Mouse (Mus musculus) embryonic facial prominence, embryonic 12.5 days (tissue): Measurements from ENCODE around the gene Tgfbr3. TPM values are rescaled to one million over a fixed set of nuclear protein-coding genes. Genes with fewer than 3 reads are reported as not detected.
"Not testable (repeated sequence)": the region's sequence is repeated elsewhere in the genome, so short reads cannot be mapped to it uniquely, and the experiment has no call there.

ENCODE experiments used
- ATAC-seq: fragments of 200-750 bp; cut with Nextera tagmentation; 2 replicates; pipeline ENCODE4 v1.8.0; 2017; ENCODE audit not compliant: insufficient number of reproducible peaks, insufficient read depth, low FRiP score, low TSS enrichment
- H3K27ac ChIP-seq: fragments of 300-500 bp; sonication (generic); 2 replicates; pipeline ENCODE4 v1.5.1; 2016; ENCODE audit warnings: mild to moderate bottlenecking
- H3K27me3 ChIP-seq: fragments of 300-500 bp; sonication (generic); 2 replicates; pipeline ENCODE4 v1.6.1; 2016; ENCODE audit warnings: mild to moderate bottlenecking, moderate library complexity
- H3K36me3 ChIP-seq: fragments of 300-500 bp; sonication (generic); 2 replicates; pipeline ENCODE4 v1.6.1; 2016; ENCODE audit warnings: mild to moderate bottlenecking
- H3K4me1 ChIP-seq: fragments of 300-500 bp; sonication (generic); 2 replicates; pipeline ENCODE4 v1.6.1; 2016
- H3K4me2 ChIP-seq: fragments of 300-500 bp; sonication (generic); replicated peaks from 2 replicates; pipeline ENCODE4 v1.6.1; 2016; ENCODE audit warnings: mild to moderate bottlenecking, moderate library complexity
- H3K4me3 ChIP-seq: fragments of 300-500 bp; sonication (generic); 2 replicates; pipeline ENCODE4 v1.5.1; 2016; ENCODE audit warnings: mild to moderate bottlenecking
- H3K9ac ChIP-seq: fragments of 300-500 bp; sonication (generic); 2 replicates; pipeline ENCODE4 v1.6.1; 2016; ENCODE audit warnings: mild to moderate bottlenecking, moderate library complexity
- H3K9me3 ChIP-seq: fragments of 300-500 bp; sonication (generic); 2 replicates; pipeline ENCODE4 v1.6.1; 2016; ENCODE audit warnings: mild to moderate bottlenecking, moderate library complexity
- WGBS: fragments of 180-500 bp; shearing (Covaris S2); methylation state at CpG from one replicate; pipeline ENCODE4 v1.1.7; 2016; 5-methylcytosine and 5-hydroxymethylcytosine counted together
- polyA plus RNA-seq: library from polyadenylated mRNA; unstranded; fragments of >200 nt; fragmentation: Nextera tagmentation; extraction: Ambion mirVana; gene quantifications from 2 replicates; pipeline ENCODE4 v1.2.1, GENCODE M21; 2016

Tgfbr3 gene
- polyA plus RNA-seq, 1 experiment from 2014 or later: 25.3 TPM

- WGBS: 83% methylated on average over 5 of the region's 5 CpGs
Measured at GRCm38 (mm10) chr5:107236039-107236438, 53.4 kb downstream of the Tgfbr3 start.

GRCm38 (mm10) chr5:107233366-107234354 is 55.8 kb downstream of the Tgfbr3 start:
- Histone ChIP-seq H3K9me3 (no peaks in the 10 kb centered on the region), H3K4me2 (no peak overlapping the region), H3K9ac (no peak overlapping the region), H3K36me3 (no peaks in the 10 kb centered on the region), H3K27me3 (no peaks in the 10 kb centered on the region), H3K27ac (peak overlapping the region; percentile 4; the same call in 1 of the 2 replicates), H3K4me1 (peaks cover 52% of the 10 kb centered on the region), H3K4me3 (no peak overlapping the region)
- no peak for ATAC-seq
- WGBS: 50% methylated on average over 14 of the region's 14 CpGs

More at GRCm38 (mm10) chr5:107236039-107236438, 53.4 kb downstream of the Tgfbr3 start:
- H3K4me2 ChIP-seq: no peak overlapping the region
- peaks cover 50% of the 10 kb centered on the region for H3K4me1 ChIP-seq
- no peaks in the 10 kb centered on the region for H3K36me3 ChIP-seq
- H3K4me3 ChIP-seq: no peak overlapping the region
- no peak overlapping the region for H3K9ac ChIP-seq
- no peaks in the 10 kb centered on the region for H3K9me3 ChIP-seq
- ATAC-seq: no peak
- H3K27me3 ChIP-seq: no peaks in the 10 kb centered on the region
- no peak overlapping the region for H3K27ac ChIP-seq

GRCm38 (mm10) chr5:107230189-107230588 is 59.2 kb downstream of the Tgfbr3 start:
- H3K27me3 ChIP-seq: no peaks in the 10 kb centered on the region
- no peak for ATAC-seq
- no peak overlapping the region for H3K9ac ChIP-seq
- no peaks in the 10 kb centered on the region for H3K9me3 ChIP-seq
- H3K4me1 ChIP-seq: peaks cover 42% of the 10 kb centered on the region
- H3K36me3 ChIP-seq: no peaks in the 10 kb centered on the region
- H3K4me2 ChIP-seq: no peak overlapping the region
- no peak overlapping the region for H3K27ac ChIP-seq
- 64% methylated on average over 6 of the region's 6 CpGs for WGBS
- H3K4me3 ChIP-seq: no peak overlapping the region

- Histone ChIP-seq H3K4me1 (peaks cover 33% of the 10 kb centered on the region), H3K36me3 (no peaks in the 10 kb centered on the region), H3K4me2 (no peak overlapping the region), H3K4me3 (no peak overlapping the region), H3K27ac (no peak overlapping the region), H3K27me3 (no peaks in the 10 kb centered on the region), H3K9me3 (no peaks in the 10 kb centered on the region), H3K9ac (no peak overlapping the region)
- ATAC-seq: no peak
- WGBS: 81% methylated on average over 9 of the region's 9 CpGs
Measured at GRCm38 (mm10) chr5:107229037-107229436, 60.4 kb downstream of the Tgfbr3 start.

- H3K36me3 ChIP-seq: no peaks in the 10 kb centered on the region
- no peak for ATAC-seq
- no peaks in the 10 kb centered on the region for H3K9me3 ChIP-seq
- H3K4me1 ChIP-seq: peaks cover 39% of the 10 kb centered on the region
- no peak overlapping the region for H3K9ac ChIP-seq
- no peak overlapping the region for H3K4me3 ChIP-seq
- no peak overlapping the region for H3K27ac ChIP-seq
- H3K4me2 ChIP-seq: no peak overlapping the region
- no peaks in the 10 kb centered on the region for H3K27me3 ChIP-seq
Measured at GRCm38 (mm10) chr5:107227580-107227979, 61.8 kb downstream of the Tgfbr3 start.

GRCm38 (mm10) chr5:107224820-107225417 is 64.5 kb downstream of the Tgfbr3 start:
- no peaks in the 10 kb centered on the region for H3K27me3 ChIP-seq
- H3K36me3 ChIP-seq: no peaks in the 10 kb centered on the region
- no peak for ATAC-seq
- H3K27ac ChIP-seq: no peak overlapping the region
- no peak overlapping the region for H3K4me2 ChIP-seq
- no peak overlapping the region for H3K4me3 ChIP-seq
- H3K9me3 ChIP-seq: no peaks in the 10 kb centered on the region
- H3K9ac ChIP-seq: no peak overlapping the region
- WGBS: 81% methylated on average over 7 of the region's 7 CpGs
- H3K4me1 ChIP-seq: peaks cover 57% of the 10 kb centered on the region

GRCm38 (mm10) chr5:107224151-107224550 is 65.3 kb downstream of the Tgfbr3 start:
- Histone ChIP-seq H3K4me1 (peaks cover 59% of the 10 kb centered on the region), H3K9me3 (no peaks in the 10 kb centered on the region), H3K4me3 (no peak overlapping the region), H3K27ac (no peak overlapping the region), H3K4me2 (no peak overlapping the region), H3K27me3 (no peaks in the 10 kb centered on the region), H3K9ac (no peak overlapping the region), H3K36me3 (no peaks in the 10 kb centered on the region)
- WGBS: 61% methylated on average over 5 of the region's 5 CpGs
- no peak for ATAC-seq

GRCm38 (mm10) chr5:107223483-107223882 is 65.9 kb downstream of the Tgfbr3 start:
- Histone ChIP-seq H3K4me1 (peaks cover 53% of the 10 kb centered on the region), H3K27ac (peak overlapping the region; percentile 80)
- 88% methylated on average over 2 of the region's 2 CpGs for WGBS
- not testable (repeated sequence) for H3K4me3 ChIP-seq, H3K4me2 ChIP-seq, H3K9ac ChIP-seq, H3K36me3 ChIP-seq, H3K27me3 ChIP-seq, ATAC-seq, H3K9me3 ChIP-seq

- WGBS: 77% methylated on average over 9 of the region's 9 CpGs
- 0 out of 2 replicates have a peak, but pooled peaks have one; percentile 12 for ATAC-seq
- no peaks in the 10 kb centered on the region for H3K27me3 ChIP-seq
- H3K9me3 ChIP-seq: no peaks in the 10 kb centered on the region
- H3K4me1 ChIP-seq: peaks cover 53% of the 10 kb centered on the region
- peak overlapping the region; percentile 80 for H3K27ac ChIP-seq
- no peak overlapping the region for H3K4me3 ChIP-seq
- no peaks in the 10 kb centered on the region for H3K36me3 ChIP-seq
- H3K9ac ChIP-seq: no peak overlapping the region
- H3K4me2 ChIP-seq: 0 out of 2 replicates have a peak overlapping the region, but pooled peaks have one; percentile 30
Measured at GRCm38 (mm10) chr5:107223029-107223428, 66.4 kb downstream of the Tgfbr3 start.

GRCm38 (mm10) chr5:107222670-107223005 is 66.8 kb downstream of the Tgfbr3 start:
- Histone ChIP-seq H3K9ac (no peak overlapping the region), H3K4me2 (peak overlapping the region; percentile 30; the same call in 1 of the 2 replicates), H3K4me1 (peaks cover 53% of the 10 kb centered on the region), H3K27ac (peak overlapping the region; percentile 80), H3K36me3 (no peaks in the 10 kb centered on the region), H3K9me3 (no peaks in the 10 kb centered on the region), H3K27me3 (no peaks in the 10 kb centered on the region), H3K4me3 (no peak overlapping the region)
- WGBS: 31% methylated on average over 1 of the region's 1 CpGs
- ATAC-seq: peak; percentile 16; the same call in 1 of the 2 replicates

GRCm38 (mm10) chr5:107221892-107222669 is 67.3 kb downstream of the Tgfbr3 start:
- Histone ChIP-seq H3K4me2 (peak overlapping the region; percentile 30), H3K4me1 (peaks cover 53% of the 10 kb centered on the region)
- WGBS: 27% methylated on average over 17 of the region's 17 CpGs

More at GRCm38 (mm10) chr5:107221892-107222669, 67.3 kb downstream of the Tgfbr3 start:
- Histone ChIP-seq H3K27me3 (no peaks in the 10 kb centered on the region), H3K36me3 (no peaks in the 10 kb centered on the region), H3K9ac (no peak overlapping the region), H3K27ac (peak overlapping the region; percentile 80), H3K9me3 (no peaks in the 10 kb centered on the region), H3K4me3 (no peak overlapping the region)
- peak; percentile 84 for ATAC-seq
